Mouse (Mus musculus) ES-Bruce4 (cell line): ENCODE results near the gene Rbms3. TPM values are rescaled to one million over a fixed set of nuclear protein-coding genes. Genes with fewer than 3 reads are reported as not detected.

ENCODE experiments used
- H3K27ac ChIP-seq: 2 replicates; pipeline ENCODE4 v1.5.1; 2012; ENCODE audit warnings: low read length, inconsistent platforms; ENCODE audit not compliant: insufficient read depth
- H3K27me3 ChIP-seq: 2 replicates; pipeline ENCODE4 v1.6.1; 2012; ENCODE audit warnings: mild to moderate bottlenecking, low read length, inconsistent platforms; ENCODE audit not compliant: control insufficient read depth, poor library complexity, insufficient read depth, severe bottlenecking
- H3K36me3 ChIP-seq: 2 replicates; pipeline ENCODE4 v1.6.1; 2012; ENCODE audit warnings: inconsistent platforms, mild to moderate bottlenecking, low read length, moderate library complexity; ENCODE audit not compliant: control insufficient read depth, poor library complexity, insufficient read depth, severe bottlenecking
- H3K4me1 ChIP-seq: one replicate; pipeline ENCODE4 v1.8.1; 2011; ENCODE audit warnings: low read length; ENCODE audit not compliant: control insufficient read depth, insufficient read depth
- H3K4me3 ChIP-seq: 2 replicates; pipeline ENCODE4 v1.5.1; 2011; ENCODE audit warnings: low read depth, mild to moderate bottlenecking, low read length
- H3K9ac ChIP-seq: 2 replicates; pipeline ENCODE4 v1.6.1; 2012; ENCODE audit warnings: low read depth, mild to moderate bottlenecking, inconsistent platforms; ENCODE audit not compliant: poor library complexity, severe bottlenecking
- H3K9me3 ChIP-seq: replicated peaks from 2 replicates; pipeline ENCODE4 v1.6.1; 2012; ENCODE audit warnings: mild to moderate bottlenecking, low read length, inconsistent platforms; ENCODE audit not compliant: control insufficient read depth, poor library complexity, insufficient read depth, severe bottlenecking
- CTCF ChIP-seq: IDR thresholded peaks from one replicate; pipeline ENCODE4 v1.8.1; 2011; ENCODE audit warnings: low read depth, low read length
- EP300 ChIP-seq: IDR thresholded peaks from 2 replicates; pipeline ENCODE4 v1.6.1; 2011; ENCODE audit warnings: low read depth, low read length; ENCODE audit not compliant: insufficient read depth
- POLR2A ChIP-seq: IDR thresholded peaks from one replicate; pipeline ENCODE4 v1.8.1; 2011; ENCODE audit warnings: low read length; ENCODE audit not compliant: insufficient read depth
- polyA plus RNA-seq: library from polyadenylated mRNA; stranded (reverse); fragments of >200 nt; gene quantifications from 2 replicates; pipeline ENCODE4 v1.2.4, GENCODE M21; 2011; ENCODE audit warnings: low read depth; ENCODE audit not compliant: missing spikeins, insufficient read depth, insufficient read length

Gene Rbms3
- polyA plus RNA-seq, 1 experiment = 1.8 TPM

DNA sequence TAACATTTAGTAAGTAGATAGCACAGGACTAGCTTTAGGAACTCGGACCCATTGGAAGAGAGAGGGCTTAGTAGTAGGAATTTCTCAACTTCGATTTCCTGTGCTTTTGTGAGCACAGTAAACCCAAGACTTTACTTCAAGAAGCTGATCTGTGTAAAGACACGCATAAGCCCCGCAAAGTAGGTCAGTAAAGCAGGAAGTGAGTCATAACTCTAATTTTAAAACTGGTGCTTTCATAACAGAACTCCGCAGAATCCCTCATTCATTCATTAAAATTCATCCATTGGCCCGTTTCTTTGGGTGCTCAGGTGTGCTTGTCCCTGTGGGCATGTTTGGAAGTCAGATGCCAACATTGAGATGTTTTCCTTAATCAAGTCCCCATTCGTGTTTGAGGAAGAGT is 1087.7 kb downstream of the Rbms3 start:
- Histone ChIP-seq H3K9ac (no peak overlapping the region), H3K27me3 (no peaks in the 10 kb centered on the region), H3K4me3 (no peak overlapping the region), H3K9me3 (no peaks in the 10 kb centered on the region), H3K27ac (no peak overlapping the region), H3K4me1 (no peaks in the 10 kb centered on the region), H3K36me3 (no peaks in the 10 kb centered on the region)
- TF ChIP-seq EP300 = no peak
- TF ChIP-seq CTCF = no peak
- no peak for TF ChIP-seq POLR2A

GRCm38 (mm10) chr9:116535709-116536108 is 1094.0 kb downstream of the Rbms3 start:
- no peak overlapping the region for H3K4me3 ChIP-seq
- H3K4me1 ChIP-seq = no peaks in the 10 kb centered on the region
- no peaks in the 10 kb centered on the region for H3K36me3 ChIP-seq
- no peaks in the 10 kb centered on the region for H3K27me3 ChIP-seq
- H3K9me3 ChIP-seq = no peaks in the 10 kb centered on the region; the same call in 1 of the 2 replicates
- H3K9ac ChIP-seq = no peak overlapping the region
- no peak overlapping the region for H3K27ac ChIP-seq
- TF ChIP-seq CTCF (peak; percentile 42), EP300 (no peak), POLR2A (no peak)

DNA sequence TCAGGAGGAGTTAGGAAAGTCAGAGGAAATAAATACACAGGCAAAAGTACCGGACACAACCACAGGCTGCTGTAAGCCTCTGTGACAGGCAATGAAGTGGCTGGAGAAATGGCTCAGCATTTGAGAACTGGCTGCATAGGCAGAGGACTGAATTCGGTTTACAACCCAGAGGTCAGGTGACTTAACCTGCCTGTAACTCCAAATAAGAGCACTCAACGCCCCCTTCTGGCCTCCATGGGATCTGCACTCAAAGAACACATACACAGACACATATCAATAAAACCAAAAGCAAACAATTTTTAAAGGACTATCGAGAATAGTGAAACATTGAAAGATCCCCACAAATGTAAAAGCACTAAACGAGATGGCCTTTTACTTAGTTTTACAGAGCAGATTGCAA is 1096.3 kb downstream of the Rbms3 start:
- TF ChIP-seq CTCF = no peak
- TF ChIP-seq EP300 = no peak
- TF ChIP-seq POLR2A = no peak
- Histone ChIP-seq H3K9me3 (no peaks in the 10 kb centered on the region; the same call in 1 of the 2 replicates), H3K9ac (no peak overlapping the region), H3K36me3 (no peaks in the 10 kb centered on the region), H3K4me1 (no peaks in the 10 kb centered on the region), H3K4me3 (no peak overlapping the region), H3K27me3 (no peaks in the 10 kb centered on the region), H3K27ac (no peak overlapping the region)

DNA sequence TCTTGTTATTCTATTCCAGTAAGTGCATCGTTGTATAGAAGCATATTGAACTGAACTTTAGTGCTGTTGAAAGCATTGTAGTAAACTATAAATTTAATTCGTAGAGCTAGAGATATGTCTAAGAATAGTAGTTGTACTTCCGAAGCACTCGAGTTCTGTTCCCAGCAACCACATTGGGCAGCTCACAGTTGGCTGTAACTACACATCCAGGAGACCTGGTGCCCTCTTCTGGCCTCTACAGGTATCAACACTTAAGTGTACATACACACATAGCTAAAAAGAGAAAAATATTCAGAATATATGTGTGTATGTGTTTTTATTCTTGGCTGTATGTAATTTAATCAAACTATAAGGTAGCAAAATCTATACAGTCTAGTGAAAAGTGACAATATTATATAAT is 1098.6 kb downstream of the Rbms3 start:
- Histone ChIP-seq H3K9ac (no peak overlapping the region), H3K27me3 (no peaks in the 10 kb centered on the region), H3K4me1 (no peaks in the 10 kb centered on the region), H3K4me3 (no peak overlapping the region), H3K9me3 (no peaks in the 10 kb centered on the region; the same call in 1 of the 2 replicates), H3K27ac (no peak overlapping the region), H3K36me3 (no peaks in the 10 kb centered on the region)
- TF ChIP-seq POLR2A (no peak), EP300 (no peak), CTCF (no peak)

GRCm38 (mm10) chr9:116524386-116524785 is 1105.3 kb downstream of the Rbms3 start:
- Histone ChIP-seq H3K36me3 (no peaks in the 10 kb centered on the region), H3K27me3 (no peaks in the 10 kb centered on the region), H3K9ac (no peak overlapping the region), H3K4me1 (no peaks in the 10 kb centered on the region), H3K4me3 (no peak overlapping the region), H3K9me3 (no peaks in the 10 kb centered on the region), H3K27ac (no peak overlapping the region)
- TF ChIP-seq CTCF (no peak), POLR2A (no peak), EP300 (no peak)
